Mouse (Mus musculus) heart, postnatal 0 days (tissue): Measurements from ENCODE around the gene Mdfic.

ENCODE experiments used
- CTCF ChIP-seq: IDR thresholded peaks from 2 replicates; pipeline ENCODE4 v1.5.1; 2016; ENCODE audit warnings: antibody characterized with exemption, control low read depth, low read depth
- EP300 ChIP-seq: IDR thresholded peaks from 2 replicates; pipeline ENCODE4 v1.6.1; 2016; ENCODE audit warnings: antibody characterized with exemption, low read depth

- TF ChIP-seq CTCF (no peak), EP300 (no peak)
Observed at GRCm38 (mm10) chr6:15767460-15767859, 47.0 kb downstream of the Mdfic start.
